Mouse (Mus musculus) liver, embryonic 13.5 days (tissue): ENCODE data around the gene Ptpra. TPM values are rescaled to one million over a fixed set of nuclear protein-coding genes. Genes with fewer than 3 reads are reported as not detected.
A peak's percentile ranks its signal among the peaks of the same experiment; 100 is the strongest.

Source experiments
- ATAC-seq: fragments of 200-750 bp; cut with Nextera tagmentation; 2 replicates; pipeline ENCODE4 v1.8.0; 2017; ENCODE audit warnings: low read depth, mild to moderate bottlenecking, moderate number of reproducible peaks, moderate library complexity
- DNase-seq: peaks from one replicate; pipeline ENCODE4 v3.0.0; 2022
- H3K27ac ChIP-seq: fragments of 300-500 bp; sonication (generic); 2 replicates; pipeline ENCODE4 v1.5.1; 2015; ENCODE audit warnings: moderate library complexity, mild to moderate bottlenecking, inconsistent platforms
- H3K27me3 ChIP-seq: fragments of 300-500 bp; sonication (generic); 2 replicates; pipeline ENCODE4 v1.6.1; 2015; ENCODE audit warnings: mild to moderate bottlenecking, inconsistent platforms
- H3K36me3 ChIP-seq: fragments of 300-500 bp; sonication (generic); 2 replicates; pipeline ENCODE4 v1.6.1; 2015; ENCODE audit warnings: mild to moderate bottlenecking, inconsistent platforms
- H3K4me1 ChIP-seq: fragments of 300-500 bp; sonication (generic); replicated peaks from 2 replicates; pipeline ENCODE4 v1.6.1; 2015; ENCODE audit warnings: inconsistent platforms
- H3K4me2 ChIP-seq: fragments of 300-500 bp; sonication (generic); 2 replicates; pipeline ENCODE4 v1.6.1; 2015; ENCODE audit warnings: inconsistent platforms, mild to moderate bottlenecking, moderate library complexity
- H3K4me3 ChIP-seq: fragments of 300-500 bp; sonication (generic); replicated peaks from 2 replicates; pipeline ENCODE4 v1.5.1; 2015; ENCODE audit warnings: mild to moderate bottlenecking, inconsistent platforms
- H3K9ac ChIP-seq: fragments of 300-500 bp; sonication (generic); 2 replicates; pipeline ENCODE4 v1.6.1; 2015; ENCODE audit warnings: mild to moderate bottlenecking, inconsistent platforms
- H3K9me3 ChIP-seq: fragments of 300-500 bp; sonication (generic); replicated peaks from 2 replicates; pipeline ENCODE4 v1.6.1; 2016; ENCODE audit warnings: inconsistent platforms
- WGBS: fragments of 180-500 bp; shearing (Covaris S2); methylation state at CpG from one replicate; pipeline ENCODE4 v1.1.7; 2015; ENCODE audit not compliant: insufficient replicate concordance; 5-methylcytosine and 5-hydroxymethylcytosine counted together
- polyA plus RNA-seq: library from polyadenylated mRNA; unstranded; fragments of >200 nt; fragmentation: Nextera tagmentation; extraction: Ambion mirVana; gene quantifications from 2 replicates; pipeline ENCODE4 v1.2.1, GENCODE M21; 2015

Ptpra gene
- polyA plus RNA-seq, 1 experiment from 2014 or later = 29.9 TPM

DNA sequence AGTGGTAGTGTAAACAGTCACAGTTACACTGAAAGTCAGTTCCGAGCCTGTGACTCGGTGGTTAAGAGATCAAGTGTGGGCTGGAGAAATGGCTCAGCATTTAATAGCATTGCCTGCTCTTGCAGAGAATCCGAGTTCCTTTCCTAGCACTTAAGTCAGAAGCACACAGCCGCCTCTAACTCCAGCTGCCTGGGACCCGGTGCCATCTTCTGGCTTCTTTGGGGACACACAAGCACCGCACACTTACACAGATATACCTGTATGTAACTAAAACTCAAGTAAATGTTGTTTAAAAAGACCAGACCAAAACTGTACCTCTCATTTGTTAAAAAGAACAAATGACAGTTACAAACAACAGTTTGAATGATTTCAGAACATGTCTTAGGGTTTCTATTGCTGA, 78.4 kb downstream of the Ptpra start:
- H3K4me1 ChIP-seq = no peaks in the 10 kb centered on the region
- peaks cover 15% of the 10 kb centered on the region for H3K36me3 ChIP-seq
- H3K9me3 ChIP-seq = no peaks in the 10 kb centered on the region
- ATAC-seq = no peak
- no peak overlapping the region for H3K9ac ChIP-seq
- no peak for DNase-seq
- H3K27ac ChIP-seq = no peak overlapping the region
- no peak overlapping the region for H3K4me2 ChIP-seq
- 81% methylated on average over 6 of the region's 6 CpGs for WGBS
- H3K4me3 ChIP-seq = no peak overlapping the region
- H3K27me3 ChIP-seq = no peaks in the 10 kb centered on the region

DNA sequence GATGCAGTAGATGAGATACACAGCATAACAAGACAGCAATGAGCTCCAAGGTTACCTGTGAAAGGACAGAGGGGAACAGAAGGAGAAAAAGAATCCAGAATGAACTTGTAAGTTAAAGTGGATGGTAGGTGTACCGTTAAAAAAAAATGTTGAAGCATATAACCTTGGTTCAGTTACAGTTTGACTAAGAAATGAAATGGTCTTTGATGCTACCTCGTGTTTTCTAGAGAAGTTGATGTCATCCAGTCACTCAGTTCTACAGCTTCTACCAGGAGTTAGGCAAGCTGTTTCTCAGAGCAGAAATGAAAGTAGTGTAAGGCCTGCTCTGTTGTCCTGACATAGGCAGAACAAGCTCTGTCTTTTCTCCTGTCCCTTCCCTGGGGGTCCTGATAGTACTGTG, 79.2 kb downstream of the Ptpra start:
- Histone ChIP-seq H3K27me3 (no peaks in the 10 kb centered on the region), H3K4me1 (no peaks in the 10 kb centered on the region), H3K9ac (no peak overlapping the region), H3K4me3 (no peak overlapping the region), H3K36me3 (peaks cover 19% of the 10 kb centered on the region), H3K4me2 (no peak overlapping the region), H3K9me3 (no peaks in the 10 kb centered on the region), H3K27ac (no peak overlapping the region)
- no peak for ATAC-seq
- 70% methylated on average over 2 of the region's 2 CpGs for WGBS
- no peak for DNase-seq

- Histone ChIP-seq H3K36me3 (peaks cover 22% of the 10 kb centered on the region), H3K27ac (no peak overlapping the region), H3K4me1 (no peaks in the 10 kb centered on the region), H3K9me3 (no peaks in the 10 kb centered on the region), H3K4me3 (no peak overlapping the region), H3K9ac (no peak overlapping the region), H3K4me2 (no peak overlapping the region), H3K27me3 (no peaks in the 10 kb centered on the region)
- ATAC-seq (no peak), DNase-seq (no peak)
- 87% methylated on average over 7 of the region's 7 CpGs for WGBS
Measured at GRCm38 (mm10) chr2:130529925-130530324, 79.8 kb downstream of the Ptpra start.

- 61% methylated on average over 2 of the region's 2 CpGs for WGBS
Measured at GRCm38 (mm10) chr2:130532201-130532600, 82.1 kb downstream of the Ptpra start.

GRCm38 (mm10) chr2:130535017-130535416, 84.9 kb downstream of the Ptpra start:
- no peak overlapping the region for H3K27ac ChIP-seq
- 77% methylated on average over 6 of the region's 6 CpGs for WGBS
- no peaks in the 10 kb centered on the region for H3K9me3 ChIP-seq
- H3K27me3 ChIP-seq = no peaks in the 10 kb centered on the region
- DNase-seq = no peak
- no peak overlapping the region for H3K4me2 ChIP-seq
- no peak overlapping the region for H3K9ac ChIP-seq
- H3K4me3 ChIP-seq = no peak overlapping the region
- H3K4me1 ChIP-seq = no peaks in the 10 kb centered on the region; the same call in 1 of the 2 replicates
- peaks cover 46% of the 10 kb centered on the region for H3K36me3 ChIP-seq
- no peak for ATAC-seq

More at GRCm38 (mm10) chr2:130532201-130532600, 82.1 kb downstream of the Ptpra start:
- H3K4me1 ChIP-seq = no peaks in the 10 kb centered on the region
- H3K9me3 ChIP-seq = no peaks in the 10 kb centered on the region
- H3K27me3 ChIP-seq = no peaks in the 10 kb centered on the region
- H3K36me3 ChIP-seq = peaks cover 29% of the 10 kb centered on the region
- DNase-seq (no peak), ATAC-seq (no peak)
- H3K27ac ChIP-seq = no peak overlapping the region
- H3K9ac ChIP-seq = no peak overlapping the region
- H3K4me3 ChIP-seq = no peak overlapping the region
- H3K4me2 ChIP-seq = no peak overlapping the region

DNA sequence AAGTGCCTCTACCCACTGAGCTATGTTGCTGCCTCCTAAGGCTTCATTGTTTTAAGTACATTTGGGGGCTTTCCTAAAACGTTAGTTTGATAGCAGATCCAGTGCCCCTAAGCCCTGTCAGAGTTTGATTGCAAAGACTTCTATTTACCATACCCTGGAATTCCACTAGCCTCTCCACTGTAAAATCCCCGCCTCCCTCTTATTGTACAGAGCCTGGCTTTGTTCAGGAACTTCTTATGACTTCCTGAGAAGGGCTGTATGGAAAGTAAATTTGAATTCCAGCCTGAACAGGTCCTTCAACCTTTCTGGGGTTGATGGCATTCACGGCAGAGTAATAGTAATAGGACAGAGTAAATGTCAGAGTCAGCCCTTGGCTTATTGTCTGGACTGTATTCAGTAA, 86.8 kb downstream of the Ptpra start:
- H3K27ac ChIP-seq = no peak overlapping the region
- no peak overlapping the region for H3K4me2 ChIP-seq
- H3K4me3 ChIP-seq = no peak overlapping the region
- H3K4me1 ChIP-seq = no peaks in the 10 kb centered on the region; the same call in 1 of the 2 replicates
- H3K27me3 ChIP-seq = no peaks in the 10 kb centered on the region
- DNase-seq (no peak), ATAC-seq (no peak)
- 68% methylated on average over 3 of the region's 3 CpGs for WGBS
- H3K9me3 ChIP-seq = no peaks in the 10 kb centered on the region
- no peak overlapping the region for H3K9ac ChIP-seq
- H3K36me3 ChIP-seq = peaks cover 63% of the 10 kb centered on the region

DNA sequence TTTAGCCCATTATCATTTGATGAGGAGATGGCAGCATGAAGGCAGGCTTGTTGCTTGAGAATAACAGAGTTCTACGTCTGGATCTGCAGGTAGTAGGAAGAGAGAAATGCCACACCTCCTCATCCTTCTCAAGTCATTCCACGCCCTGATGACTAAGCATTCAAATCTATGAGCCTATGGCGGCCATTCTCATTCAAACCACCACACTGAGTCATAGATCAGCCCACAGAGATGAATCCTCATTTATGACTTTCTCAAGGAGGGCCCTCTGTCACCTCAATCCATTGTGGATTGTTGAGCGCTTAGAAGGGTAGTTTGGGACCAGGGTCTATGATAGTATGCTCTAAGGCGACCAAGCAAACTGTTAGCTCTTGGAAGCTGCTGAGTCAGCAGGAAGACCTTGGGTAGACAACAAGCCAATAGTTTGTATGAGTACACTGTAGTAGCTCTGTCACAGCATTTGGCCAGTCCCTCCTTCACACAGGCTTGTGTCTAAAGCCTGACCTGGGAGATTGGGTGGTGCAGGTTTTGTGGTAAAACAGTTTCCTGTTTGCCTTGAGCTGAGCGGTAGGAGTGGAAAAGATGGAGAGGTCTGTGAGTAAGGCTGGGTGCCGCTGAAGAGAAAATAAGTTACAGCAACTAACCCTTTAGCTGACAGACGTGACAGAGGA, 88.9 kb downstream of the Ptpra start:
- H3K27ac ChIP-seq = no peak overlapping the region
- no peak overlapping the region for H3K4me2 ChIP-seq
- H3K27me3 ChIP-seq = no peaks in the 10 kb centered on the region
- no peak overlapping the region for H3K9ac ChIP-seq
- no peaks in the 10 kb centered on the region; the same call in 1 of the 2 replicates for H3K4me1 ChIP-seq
- no peaks in the 10 kb centered on the region for H3K9me3 ChIP-seq
- 53% methylated on average over 8 of the region's 8 CpGs for WGBS
- H3K36me3 ChIP-seq = peaks cover 75% of the 10 kb centered on the region
- DNase-seq (no peak), ATAC-seq (0 out of 2 replicates have a peak, but pooled peaks have one; percentile 29)
- no peak overlapping the region for H3K4me3 ChIP-seq

DNA sequence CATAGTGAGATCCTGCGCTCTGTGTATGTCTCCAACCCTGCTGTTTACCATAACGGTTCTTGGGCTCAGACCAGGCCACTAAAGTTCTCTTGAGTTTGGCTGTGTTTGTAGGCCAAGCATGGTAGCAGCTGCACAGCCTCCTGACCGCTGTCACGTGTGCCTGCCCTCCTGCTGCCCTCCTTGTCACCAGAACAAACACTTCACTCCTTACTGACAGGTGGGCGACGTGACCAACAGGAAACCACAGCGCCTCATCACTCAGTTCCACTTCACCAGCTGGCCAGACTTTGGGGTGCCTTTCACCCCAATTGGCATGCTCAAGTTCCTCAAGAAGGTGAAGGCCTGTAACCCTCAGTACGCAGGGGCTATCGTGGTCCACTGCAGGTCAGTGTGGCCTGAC, 90.2 kb downstream of the Ptpra start:
- Histone ChIP-seq H3K9me3 (no peaks in the 10 kb centered on the region), H3K27ac (no peak overlapping the region), H3K9ac (no peak overlapping the region), H3K4me3 (no peak overlapping the region), H3K4me1 (peaks cover 7% of the 10 kb centered on the region; the same call in 1 of the 2 replicates), H3K36me3 (peaks cover 75% of the 10 kb centered on the region), H3K27me3 (no peaks in the 10 kb centered on the region), H3K4me2 (no peak overlapping the region)
- 74% methylated on average over 9 of the region's 9 CpGs for WGBS
- ATAC-seq (no peak), DNase-seq (no peak)

DNA sequence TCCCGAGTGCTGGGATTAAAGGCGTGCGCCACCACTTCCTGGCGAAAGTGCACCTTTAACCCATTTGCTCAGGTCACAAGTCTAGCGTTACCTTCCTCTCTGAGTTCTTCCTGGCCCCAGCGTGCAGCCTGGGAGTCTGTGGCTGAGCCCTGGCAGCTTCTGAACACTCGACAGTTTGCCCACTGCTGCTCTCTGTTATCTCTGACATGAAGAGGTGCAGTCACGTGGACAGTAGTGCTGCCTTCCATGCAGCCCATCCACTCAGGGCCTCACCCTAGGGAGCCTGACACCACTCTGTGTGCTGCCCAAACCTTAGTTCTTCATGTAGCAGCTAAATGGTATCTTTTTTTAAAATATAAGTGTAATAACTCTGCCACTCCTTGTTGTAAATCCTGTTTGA, 96.9 kb downstream of the Ptpra start:
- Histone ChIP-seq H3K9ac (no peak overlapping the region), H3K9me3 (no peaks in the 10 kb centered on the region), H3K4me3 (no peak overlapping the region), H3K4me2 (no peak overlapping the region), H3K27ac (no peak overlapping the region), H3K36me3 (peaks cover 81% of the 10 kb centered on the region), H3K4me1 (peaks cover 31% of the 10 kb centered on the region), H3K27me3 (no peaks in the 10 kb centered on the region)
- 45% methylated on average over 8 of the region's 8 CpGs for WGBS
- DNase-seq (peak; percentile 28), ATAC-seq (peak; percentile 90)

DNA sequence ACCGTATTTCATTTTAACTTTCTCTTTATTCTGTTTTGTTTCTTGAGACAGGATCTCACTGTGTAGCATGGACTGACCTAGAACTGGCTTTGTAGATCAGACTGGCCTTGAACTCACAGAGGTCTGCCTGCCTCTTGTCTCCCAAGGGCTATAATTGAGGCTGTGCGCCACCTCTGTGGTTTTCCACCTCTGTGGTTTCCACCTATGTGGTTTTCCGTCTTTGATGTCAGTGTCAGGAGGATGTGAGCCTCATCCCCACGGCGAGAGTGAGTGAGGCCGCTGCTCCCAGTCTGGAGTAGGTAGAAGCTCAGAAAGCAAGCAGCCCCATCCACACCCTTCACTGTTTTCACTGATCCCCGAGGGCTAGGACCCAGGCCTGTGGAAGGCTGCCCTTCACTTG, 104.8 kb downstream of the Ptpra start:
- Histone ChIP-seq H3K36me3 (peaks cover 52% of the 10 kb centered on the region), H3K9me3 (no peaks in the 10 kb centered on the region), H3K4me1 (no peaks in the 10 kb centered on the region), H3K4me3 (no peak overlapping the region), H3K27ac (no peak overlapping the region), H3K27me3 (no peaks in the 10 kb centered on the region), H3K4me2 (no peak overlapping the region), H3K9ac (no peak overlapping the region)
- 72% methylated on average over 7 of the region's 7 CpGs for WGBS
- ATAC-seq = no peak
- no peak for DNase-seq

GRCm38 (mm10) chr2:130556292-130556691, 106.2 kb downstream of the Ptpra start:
- no peaks in the 10 kb centered on the region for H3K27me3 ChIP-seq
- no peak overlapping the region for H3K4me3 ChIP-seq
- H3K36me3 ChIP-seq = peaks cover 43% of the 10 kb centered on the region
- H3K27ac ChIP-seq = no peak overlapping the region
- 72% methylated on average over 1 of the region's 1 CpGs for WGBS
- no peaks in the 10 kb centered on the region for H3K9me3 ChIP-seq
- H3K4me2 ChIP-seq = no peak overlapping the region
- no peaks in the 10 kb centered on the region for H3K4me1 ChIP-seq
- DNase-seq (no peak), ATAC-seq (no peak)
- no peak overlapping the region for H3K9ac ChIP-seq

DNA sequence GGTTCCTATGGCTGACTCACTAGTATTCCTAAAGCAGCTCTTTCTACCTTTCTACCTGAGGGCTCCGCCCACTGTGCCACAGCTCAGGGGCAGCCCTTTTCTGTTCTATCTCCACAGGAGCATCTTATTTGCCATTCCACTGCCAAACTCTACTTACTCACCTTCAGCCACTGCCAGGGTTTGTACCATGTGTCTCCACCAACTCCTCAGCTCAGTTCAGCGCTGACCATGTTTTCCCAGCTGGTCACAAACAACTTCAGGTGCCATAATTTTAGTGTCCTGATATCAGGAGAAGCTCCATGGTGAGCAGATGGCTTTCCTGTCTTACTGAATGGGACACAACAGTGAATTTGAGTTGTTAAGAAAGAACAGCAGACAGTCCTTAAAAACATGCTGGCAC, 107.4 kb downstream of the Ptpra start:
- H3K4me2 ChIP-seq = no peak overlapping the region
- H3K9me3 ChIP-seq = no peaks in the 10 kb centered on the region
- no peak overlapping the region for H3K27ac ChIP-seq
- DNase-seq = no peak
- H3K9ac ChIP-seq = no peak overlapping the region
- peaks cover 31% of the 10 kb centered on the region for H3K36me3 ChIP-seq
- WGBS = 84% methylated on average over 2 of the region's 2 CpGs
- no peak for ATAC-seq
- H3K27me3 ChIP-seq = no peaks in the 10 kb centered on the region
- H3K4me1 ChIP-seq = no peaks in the 10 kb centered on the region; the same call in 1 of the 2 replicates
- no peak overlapping the region for H3K4me3 ChIP-seq
